Mouse (Mus musculus) left cerebral cortex, adult 6 months (tissue): ENCODE results near the gene Ifngr2. TPM values are rescaled to one million over a fixed set of nuclear protein-coding genes. Genes with fewer than 3 reads are reported as not detected.

Experiments used
- long read RNA-seq, 2 experiments: library from polyadenylated mRNA; unstranded; transcript quantifications; one replicate each; pipeline ENCODE4 v2.0.0; 2019 to 2020
- polyA plus RNA-seq: library from polyadenylated mRNA; unstranded; fragments of <200 nt; fragmentation: Nextera tagmentation; gene quantifications from 2 replicates; pipeline ENCODE4 v1.2.3, GENCODE M21; 2021

Gene Ifngr2
- polyA plus RNA-seq: 46.9 and 56.4 TPM in 2 replicates
- long read RNA-seq, experiment 1, transcript Ifngr2-201 (7 exons, 3,708 nt): major isoform, 352 of 389 reads
- long read RNA-seq, experiment 1, partial matches to known transcripts: 14 of 389 reads
- long read RNA-seq, experiment 1, other reads (novel, unspliced or antisense): 23 of 389 reads
- long read RNA-seq, experiment 2, transcript Ifngr2-201 (7 exons, 3,708 nt): major isoform, 102 of 140 reads
- long read RNA-seq, experiment 2, partial matches to known transcripts: 31 of 140 reads
- long read RNA-seq, experiment 2, other reads (novel, unspliced or antisense): 7 of 140 reads

DNA sequence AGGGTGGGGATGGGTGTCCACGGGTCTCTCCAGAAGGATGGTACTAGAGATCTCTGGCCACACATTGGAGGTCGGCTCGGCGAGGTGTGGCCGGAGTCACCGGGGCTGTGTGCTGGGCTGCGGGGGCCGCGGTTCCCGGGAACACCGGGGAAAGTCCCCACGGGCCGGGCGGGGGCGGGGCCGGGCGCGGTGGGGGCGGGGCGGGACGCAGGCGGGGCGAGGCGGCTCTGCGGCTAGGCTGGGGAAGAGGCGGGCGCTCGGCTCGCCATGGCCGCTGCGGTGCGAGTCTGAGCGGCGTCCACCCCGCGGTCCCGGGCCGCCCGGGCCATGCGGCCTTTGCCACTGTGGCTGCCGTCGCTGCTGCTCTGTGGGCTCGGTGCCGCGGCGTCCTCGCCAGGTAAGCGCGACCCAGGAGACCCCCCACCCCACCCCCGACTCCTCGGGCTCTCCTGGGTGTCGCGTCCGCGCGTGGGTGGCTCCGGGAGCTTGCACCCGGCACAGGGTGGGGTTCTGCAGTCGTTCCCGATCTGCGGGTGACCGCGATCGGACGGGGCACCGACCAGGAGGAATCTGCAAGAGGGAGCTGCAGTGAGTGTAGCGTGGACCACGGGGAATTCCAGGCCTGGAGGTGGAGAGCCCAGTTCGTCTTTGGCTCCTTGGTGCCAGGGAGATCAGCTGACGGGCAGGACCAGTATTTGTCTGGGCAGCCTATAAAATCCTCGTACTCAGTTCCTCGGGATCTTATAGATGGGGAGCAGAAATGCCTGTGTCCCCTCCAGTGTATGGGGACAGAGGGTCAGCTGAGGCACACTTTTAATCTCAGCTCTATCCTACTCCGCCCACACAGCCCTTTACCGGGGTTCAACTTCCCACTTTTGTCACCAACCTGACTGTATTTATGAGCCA, at the start of gene Ifngr2:
Gene Ifngr2 (plus strand): TSS at position 237 of the 906 bp plus-strand sequence.

DNA sequence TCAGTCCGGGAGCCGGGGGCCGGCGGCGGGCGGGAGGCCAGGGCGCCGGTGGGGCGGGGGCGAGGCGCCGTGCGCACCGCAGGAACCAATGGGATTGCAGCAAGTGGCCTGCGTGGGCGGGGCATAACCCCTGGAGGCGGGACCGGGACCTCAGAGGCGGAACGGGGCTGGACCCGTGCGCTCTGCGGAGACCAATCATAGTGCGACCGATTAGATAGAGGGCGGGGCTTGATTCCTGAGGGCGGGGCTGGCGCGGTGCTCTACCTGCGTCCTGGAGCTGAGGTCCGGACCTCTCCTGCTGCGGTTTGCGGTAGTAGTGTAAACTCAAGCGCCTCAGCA, 50.8 kb downstream of the Ifngr2 start, which contains the start of gene Tmem50b:
Gene Tmem50b (minus strand): TSS at position 129 of the 339 bp plus-strand sequence.

Other genes starting within 250 kb of the Ifngr2 start
- gene Ifnar2, start 174.3 kb upstream of the Ifngr2 start, polyA plus RNA-seq: 50.5 and 56.8 TPM in 2 replicates
- not detected in 2 replicates for gene Gm21970, start 155.4 kb upstream of the Ifngr2 start, polyA plus RNA-seq
- 14.0 and 14.8 TPM in 2 replicates for gene Il10rb, start 140.9 kb upstream of the Ifngr2 start, polyA plus RNA-seq
- 13.3 and 16.0 TPM in 2 replicates for gene Ifnar1, start 61.8 kb upstream of the Ifngr2 start, polyA plus RNA-seq
- 131 and 164 TPM in 2 replicates for gene Tmem50b, start 50.7 kb downstream of the Ifngr2 start, polyA plus RNA-seq
- 10.2 and 13.2 TPM in 2 replicates for gene Dnajc28, start 72.0 kb downstream of the Ifngr2 start, polyA plus RNA-seq
- 22.1 and 25.3 TPM in 2 replicates for gene Gart, start 99.9 kb downstream of the Ifngr2 start, polyA plus RNA-seq
- gene Son, start 100.4 kb downstream of the Ifngr2 start, polyA plus RNA-seq: 44.3 and 53.8 TPM in 2 replicates
- gene Donson, start 141.7 kb downstream of the Ifngr2 start, polyA plus RNA-seq: 2.9 and 5.4 TPM in 2 replicates
- 140 and 220 TPM in 2 replicates for gene Cryzl1, start 181.9 kb downstream of the Ifngr2 start, polyA plus RNA-seq
- 13.8 and 18.4 TPM in 2 replicates for gene Itsn1, start 182.2 kb downstream of the Ifngr2 start, polyA plus RNA-seq